Mouse (Mus musculus) lung, adult 2 months (tissue): ENCODE results near the gene Cyba. TPM values are rescaled to one million over a fixed set of nuclear protein-coding genes. Genes with fewer than 3 reads are reported as not detected.
A peak's percentile ranks its signal among the peaks of the same experiment; 100 is the strongest.

Experiments used
- DNase-seq: peaks from one replicate; pipeline ENCODE4 v3.0.0; 2022
- H3K4me1 ChIP-seq: fragments of 200-500 bp; 2 replicates; pipeline ENCODE4 v1.6.1; 2011; ENCODE audit warnings: low read length; ENCODE audit not compliant: control insufficient read depth, insufficient read depth
- H3K4me3 ChIP-seq: fragments of 200-500 bp; replicated peaks from 2 replicates; pipeline ENCODE3; 2011; ENCODE audit warnings: low read depth, mild to moderate bottlenecking, control low read depth, low read length; ENCODE audit errors: extremely low read depth
- CTCF ChIP-seq: fragments of 200-500 bp; IDR thresholded peaks from 2 replicates; pipeline ENCODE4 v1.5.1; 2011; ENCODE audit warnings: mild to moderate bottlenecking, low read length, control low read depth; ENCODE audit not compliant: insufficient read depth
- POLR2A ChIP-seq: fragments of 200-500 bp; IDR thresholded peaks from 2 replicates; pipeline ENCODE4 v1.6.1; 2011; ENCODE audit warnings: low read depth, mild to moderate bottlenecking, control low read depth, low read length, borderline replicate concordance; ENCODE audit errors: extremely low read depth
- WGBS: fragments of 180-500 bp; shearing (Covaris S2); methylation state at CpG from one replicate; pipeline ENCODE4 v1.1.7; 2018; 5-methylcytosine and 5-hydroxymethylcytosine counted together
- polyA plus RNA-seq: library from polyadenylated mRNA; depleted of rRNA; stranded (reverse); fragments of >200 nt; gene quantifications from 2 replicates; pipeline ENCODE4 v1.2.3, GENCODE M21; 2012

The Cyba gene
- polyA plus RNA-seq, 1 experiment = 294 TPM

DNA sequence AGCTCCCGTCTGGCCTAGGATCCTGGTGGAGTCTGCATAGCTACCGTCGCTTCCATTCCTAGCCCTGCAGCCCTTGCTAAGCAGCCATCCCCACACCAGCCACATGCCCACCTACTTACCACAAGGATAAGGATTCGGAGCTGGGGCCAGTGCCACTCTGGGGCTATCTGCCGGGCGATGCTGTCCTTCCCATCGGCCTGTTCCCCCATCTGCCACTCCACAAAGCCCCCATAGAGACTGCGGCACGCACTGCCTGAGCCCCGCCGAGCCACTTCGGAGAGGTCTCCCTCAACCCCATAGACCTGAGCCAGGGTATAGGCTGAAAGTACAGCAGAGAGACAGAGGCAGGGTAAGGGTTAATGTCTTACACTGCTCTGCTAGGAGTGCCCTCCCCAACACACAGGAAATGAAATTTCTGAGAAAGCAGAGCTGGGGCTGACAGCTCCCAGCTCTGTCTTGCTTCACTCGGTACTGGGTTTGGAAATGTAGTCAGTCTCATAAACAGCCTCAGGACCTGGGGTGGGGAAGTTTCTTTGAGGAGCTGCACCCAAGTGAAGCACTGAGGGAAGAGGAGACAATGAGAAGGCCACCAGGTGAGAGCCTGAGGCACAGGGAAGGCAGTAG is 5.1 kb upstream of the Cyba start:
- WGBS = 85% methylated on average over 13 of the region's 13 CpGs
- no peak for DNase-seq
- no peak for TF ChIP-seq POLR2A
- no peak for TF ChIP-seq CTCF
- H3K4me1 ChIP-seq = peaks cover 8% of the 10 kb centered on the region
- peak overlapping the region; percentile 1 for H3K4me3 ChIP-seq

DNA sequence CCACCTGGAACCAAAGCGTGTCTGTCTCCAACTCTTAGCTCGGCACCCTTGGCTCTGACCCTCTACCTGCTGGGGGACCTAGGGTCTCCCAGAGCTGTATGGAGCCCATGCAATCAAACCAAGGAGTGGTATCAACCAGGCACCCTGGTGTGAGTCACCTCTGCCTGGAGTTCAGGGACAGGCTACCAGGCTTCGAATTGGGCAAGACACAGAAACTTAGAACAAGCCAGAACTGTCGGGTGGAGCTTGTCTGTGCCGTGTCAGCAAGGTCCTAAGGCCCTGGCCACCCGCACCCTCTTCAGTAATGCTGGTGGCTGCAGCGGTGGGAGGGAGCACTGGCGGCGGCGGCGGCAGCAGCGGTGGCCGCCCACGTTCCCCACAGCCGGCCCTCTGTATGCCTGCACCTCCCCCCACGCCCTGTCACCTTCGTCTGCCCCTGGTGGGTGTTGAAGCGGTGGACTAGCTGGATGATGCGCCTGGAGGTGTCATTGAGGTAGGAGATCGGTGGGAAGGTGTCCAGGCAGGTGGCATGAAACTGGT is 3.9 kb upstream of the Cyba start:
- TF ChIP-seq CTCF (no peak), POLR2A (no peak)
- no peak overlapping the region for H3K4me3 ChIP-seq
- no peak for DNase-seq
- peaks cover 8% of the 10 kb centered on the region for H3K4me1 ChIP-seq
- WGBS = 84% methylated on average over 20 of the region's 20 CpGs

DNA sequence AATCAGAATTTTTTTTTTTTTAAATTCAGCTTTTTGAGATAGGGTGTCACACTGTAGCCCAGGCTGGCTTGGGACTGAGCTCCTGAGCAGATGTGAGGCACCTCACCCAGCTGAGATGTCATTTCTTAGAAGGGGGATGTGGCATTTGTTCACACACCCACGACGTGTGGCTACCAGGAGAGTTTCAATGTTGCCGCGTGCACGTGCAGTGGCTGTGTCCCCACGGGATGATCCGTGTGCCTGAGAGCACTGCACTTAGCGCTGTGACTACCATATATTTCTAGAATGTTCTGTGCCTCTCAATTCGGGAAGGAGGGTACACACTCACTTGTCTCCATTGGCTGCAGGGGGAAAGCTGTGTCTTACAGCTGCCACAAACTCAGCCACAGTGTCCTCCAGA is 3.4 kb upstream of the Cyba start:
- DNase-seq = no peak
- 85% methylated on average over 9 of the region's 9 CpGs for WGBS
- Histone ChIP-seq H3K4me3 (no peak overlapping the region), H3K4me1 (peaks cover 9% of the 10 kb centered on the region)
- no peak for TF ChIP-seq POLR2A
- no peak for TF ChIP-seq CTCF

DNA sequence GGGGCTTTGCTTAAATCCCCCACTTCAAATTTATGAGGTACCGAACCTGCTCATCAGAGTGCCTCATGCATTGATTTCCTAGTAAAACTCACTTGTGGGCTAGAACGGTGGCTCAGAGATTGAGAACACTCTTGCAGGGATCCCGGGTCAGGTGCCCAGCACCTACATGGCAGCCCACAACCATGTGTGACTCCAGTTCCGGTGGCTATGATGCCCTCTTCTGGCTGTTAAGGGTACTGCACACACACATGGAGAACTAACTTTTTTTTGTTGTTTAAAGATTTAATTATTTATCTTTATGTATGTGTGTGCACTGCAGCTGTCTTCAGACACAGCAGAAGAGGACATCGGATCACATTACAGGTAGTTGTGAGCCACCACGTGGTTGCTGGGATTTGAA is 2.6 kb upstream of the Cyba start:
- Histone ChIP-seq H3K4me3 (no peak overlapping the region), H3K4me1 (peaks cover 9% of the 10 kb centered on the region)
- no peak for DNase-seq
- peak; percentile 15; the same call in 1 of the 2 replicates for TF ChIP-seq CTCF
- TF ChIP-seq POLR2A = no peak
- 92% methylated on average over 6 of the region's 6 CpGs for WGBS

DNA sequence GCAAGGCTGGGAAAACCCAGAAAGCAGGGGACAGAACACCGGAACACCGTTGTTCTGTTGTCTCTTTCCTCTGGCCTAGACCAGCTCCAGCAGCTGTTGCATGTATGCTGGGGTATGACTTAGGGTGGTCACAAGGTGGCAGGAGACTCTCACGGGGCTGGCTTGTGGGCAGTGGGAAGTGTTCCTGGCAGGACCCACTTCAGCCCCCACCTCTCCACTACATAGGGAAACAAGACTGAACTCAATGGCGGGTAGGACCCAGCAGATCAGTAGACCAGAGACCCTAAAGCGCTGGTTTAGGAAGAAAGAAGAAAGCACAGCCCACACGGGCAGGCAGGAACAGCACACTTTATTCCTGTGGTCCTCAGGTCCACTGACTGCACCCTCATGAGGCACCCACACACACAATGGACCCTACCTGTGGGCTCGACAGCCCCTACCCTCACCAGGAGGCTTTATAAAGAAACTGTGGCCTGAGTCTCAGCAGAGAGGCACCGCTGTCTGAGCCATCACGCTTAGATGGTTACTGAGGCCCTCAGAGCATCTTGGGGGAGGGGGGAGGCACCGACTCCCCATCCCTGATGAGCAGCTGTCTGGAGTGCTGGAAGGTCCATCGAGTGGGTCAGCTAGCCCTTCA is 657 bp upstream of the Cyba start:
- no peak for DNase-seq
- 60% methylated on average over 11 of the region's 11 CpGs for WGBS
- peaks cover 9% of the 10 kb centered on the region for H3K4me1 ChIP-seq
- peak overlapping the region; percentile 92 for H3K4me3 ChIP-seq
- peak; percentile 34; the same call in 1 of the 2 replicates for TF ChIP-seq CTCF
- TF ChIP-seq POLR2A = no peak

DNA sequence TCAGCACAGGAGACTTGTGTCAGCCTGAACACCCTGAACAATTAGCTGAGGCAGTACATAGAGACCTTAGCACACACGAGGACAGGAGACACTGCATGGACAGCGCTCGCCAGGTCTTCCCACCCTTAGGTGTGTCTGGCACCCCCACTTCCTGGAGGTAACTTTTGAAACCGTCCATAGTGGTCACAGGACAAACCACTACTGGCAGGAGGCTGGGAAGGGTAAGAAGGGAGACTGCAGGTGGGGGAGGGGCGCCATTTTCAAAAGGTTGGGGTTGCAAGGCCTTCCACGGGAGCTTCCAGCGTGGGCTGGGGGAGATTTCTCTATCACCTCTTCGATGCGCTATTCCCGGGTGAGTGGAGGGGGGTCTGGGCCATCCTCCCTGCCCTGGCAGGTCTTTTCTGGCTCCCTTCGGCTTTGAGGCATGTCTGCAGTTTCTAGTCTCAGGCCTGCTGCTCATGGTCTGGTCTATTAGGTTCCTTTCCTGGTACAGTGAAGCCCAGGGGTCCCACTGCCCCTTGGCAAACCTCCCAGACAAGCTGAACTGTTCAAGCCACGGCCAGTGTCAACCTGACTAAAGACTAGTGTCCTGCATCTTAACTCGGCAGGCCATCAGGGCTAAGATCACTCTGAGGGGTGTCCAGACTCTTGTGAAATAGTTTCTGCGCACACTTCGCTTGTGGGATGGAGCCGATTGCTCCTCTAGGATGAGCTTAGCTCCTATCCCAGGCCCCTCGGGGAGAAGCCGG is 862 bp downstream of the Cyba start:
- Histone ChIP-seq H3K4me1 (peaks cover 9% of the 10 kb centered on the region), H3K4me3 (peak overlapping the region; percentile 92)
- WGBS = 22% methylated on average over 18 of the region's 18 CpGs
- TF ChIP-seq POLR2A (no peak), CTCF (no peak)
- no peak for DNase-seq

DNA sequence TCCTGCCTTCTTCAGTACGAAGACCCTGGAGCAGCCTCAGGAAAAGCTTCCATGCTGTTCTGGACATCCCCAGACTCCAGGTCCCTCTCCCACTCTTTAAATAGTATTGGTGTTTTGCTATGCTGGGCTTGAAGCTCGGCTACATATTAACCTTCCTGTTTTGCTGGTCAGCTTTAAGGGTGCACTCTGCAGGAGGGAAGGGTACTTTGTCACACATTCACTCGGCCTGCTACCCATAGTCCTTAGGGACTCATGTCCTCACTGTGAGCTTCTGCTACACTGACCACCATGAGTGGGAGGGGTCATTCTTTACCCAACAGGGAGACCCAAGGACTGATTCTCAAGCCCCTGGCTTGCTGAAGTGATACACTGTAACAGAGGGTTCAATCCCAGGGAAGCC is 2.1 kb downstream of the Cyba start:
- no peak for DNase-seq
- TF ChIP-seq CTCF (no peak), POLR2A (no peak)
- Histone ChIP-seq H3K4me1 (peaks cover 9% of the 10 kb centered on the region), H3K4me3 (no peak overlapping the region)
- WGBS = 63% methylated on average over 3 of the region's 3 CpGs

DNA sequence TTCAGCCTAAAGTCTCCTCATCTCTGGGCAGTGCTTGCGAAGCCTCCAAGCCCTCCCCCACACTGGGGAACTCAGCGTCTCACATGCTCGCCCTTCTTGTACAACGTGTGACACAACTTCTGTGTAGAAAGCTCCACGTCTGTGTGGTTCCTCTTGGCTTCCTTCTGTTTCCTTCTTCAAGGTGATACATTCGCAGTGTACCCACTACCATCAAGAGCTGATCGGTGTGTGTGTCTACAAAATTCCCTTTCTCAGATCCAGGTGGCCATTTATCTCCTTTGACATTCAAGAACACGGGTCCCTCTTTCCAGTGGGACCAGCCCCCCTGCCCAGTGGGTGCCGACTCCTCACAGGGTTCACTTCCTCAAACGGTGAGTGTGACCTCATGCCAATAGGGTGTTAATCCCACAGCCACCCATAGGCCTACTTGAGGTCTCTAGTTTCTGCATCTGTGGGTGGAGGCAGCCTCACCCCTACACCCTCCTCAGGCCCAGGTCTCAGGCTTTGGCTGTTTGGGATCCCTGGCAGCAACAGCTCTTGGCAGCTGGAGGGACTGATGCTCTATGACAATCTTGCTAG is 2.6 kb downstream of the Cyba start:
- Histone ChIP-seq H3K4me1 (peaks cover 9% of the 10 kb centered on the region), H3K4me3 (no peak overlapping the region)
- TF ChIP-seq CTCF (no peak), POLR2A (0 out of 2 replicates have a peak, but pooled peaks have one; percentile 34)
- peak; percentile 12 for DNase-seq
- WGBS = 71% methylated on average over 10 of the region's 10 CpGs

DNA sequence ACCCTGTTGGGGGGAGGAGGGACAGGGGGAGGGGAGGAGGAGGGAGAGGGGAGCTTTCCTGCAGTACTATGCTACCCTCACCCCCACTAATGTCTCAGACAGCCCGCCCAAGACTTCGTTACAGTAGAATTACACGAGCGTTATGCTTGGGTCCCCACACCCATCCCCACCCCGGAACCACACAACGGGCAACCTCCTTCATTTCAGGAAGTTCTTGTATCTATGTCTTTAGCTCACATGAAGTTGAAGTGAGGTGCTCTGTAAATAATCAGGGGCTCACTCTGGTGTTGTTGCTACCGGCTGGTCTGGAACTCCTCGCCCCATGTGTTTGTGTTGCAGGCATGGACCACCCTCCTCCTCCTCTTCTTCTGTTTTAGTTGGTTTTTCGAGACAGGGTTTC is 4.6 kb downstream of the Cyba start:
- 76% methylated on average over 9 of the region's 9 CpGs for WGBS
- DNase-seq = no peak
- TF ChIP-seq CTCF (no peak), POLR2A (no peak)
- no peak overlapping the region for H3K4me3 ChIP-seq
- peaks cover 8% of the 10 kb centered on the region for H3K4me1 ChIP-seq
